Mouse (Mus musculus): ENCODE measurements at regions not wholly inside any gene's neighbourhood (a gene's known extent, or its start where the extent isn't known, plus 50 kb on each side); places are given as distances from the start of the nearest gene placed in this dataset.
"Not testable (repeated sequence)": the region's sequence is repeated elsewhere in the genome, so short reads cannot be mapped to it uniquely, and the experiment has no call there.

DNA sequence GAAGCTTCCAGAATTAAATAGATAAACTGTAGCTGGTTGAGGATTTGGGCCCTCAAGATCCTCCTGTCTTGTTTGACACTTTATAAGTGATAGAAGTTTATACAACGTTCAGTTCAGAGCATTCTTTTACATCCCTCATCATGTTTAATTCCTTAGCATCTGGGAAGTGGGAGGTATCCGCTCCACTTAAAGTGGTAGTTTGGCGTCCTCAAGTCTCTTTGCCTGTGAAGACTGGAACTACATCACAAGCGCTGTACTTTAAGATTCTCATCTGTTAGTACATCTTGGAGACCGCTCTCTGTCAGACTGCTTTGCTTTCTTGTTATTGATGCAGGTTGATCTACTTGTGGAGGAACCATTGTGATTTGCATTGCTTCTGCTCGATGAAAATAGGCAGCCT lies 459.1 kb upstream of the Sall1 start:
- in situ Hi-C loops (cut with MboI; ENCODE audit: low pct_unique_long_range_greater_than_20kb), result no loop called here
- peaks cover 42% of the 10 kb centered on the region for H3K27me3 ChIP-seq
- no peak for TF ChIP-seq CTCF (IDR thresholded peaks at IDR 0.05)
- ATAC-seq (no peak), DNase-seq (ENCODE audit: low read depth, low spot score) (no peak)
- ChIA-PET CTCF (no interaction called here), POLR2A (no interaction called here)

DNA sequence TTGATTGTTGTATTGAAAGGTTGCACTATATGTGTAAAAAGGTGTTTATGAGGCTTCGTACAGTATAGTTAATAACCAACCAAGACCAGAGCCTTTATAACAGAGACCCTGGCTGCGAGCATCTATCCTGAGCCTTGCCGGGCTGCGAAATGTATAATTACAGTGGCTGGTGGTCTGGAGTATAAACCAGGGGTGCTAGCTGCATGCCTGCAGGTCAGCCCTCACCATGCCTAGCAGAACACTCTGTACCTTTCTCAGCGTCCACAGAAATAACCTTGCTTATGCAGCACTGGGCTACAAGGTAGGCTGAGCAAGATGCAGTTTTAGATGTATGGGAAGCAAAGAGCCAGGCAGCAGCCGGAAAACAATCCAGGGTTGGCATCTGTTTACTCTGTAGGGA lies 457.8 kb upstream of the Sall1 start:
- TF ChIP-seq CTCF (IDR thresholded peaks at IDR 0.05), result no peak
- ATAC-seq, result no peak
- peaks cover 32% of the 10 kb centered on the region for H3K27me3 ChIP-seq
- ChIA-PET CTCF (no interaction called here), POLR2A (no interaction called here)
- in situ Hi-C loops (cut with MboI; ENCODE audit: low pct_unique_long_range_greater_than_20kb), result no loop called here
- DNase-seq (ENCODE audit: low read depth, low spot score), result no peak

DNA sequence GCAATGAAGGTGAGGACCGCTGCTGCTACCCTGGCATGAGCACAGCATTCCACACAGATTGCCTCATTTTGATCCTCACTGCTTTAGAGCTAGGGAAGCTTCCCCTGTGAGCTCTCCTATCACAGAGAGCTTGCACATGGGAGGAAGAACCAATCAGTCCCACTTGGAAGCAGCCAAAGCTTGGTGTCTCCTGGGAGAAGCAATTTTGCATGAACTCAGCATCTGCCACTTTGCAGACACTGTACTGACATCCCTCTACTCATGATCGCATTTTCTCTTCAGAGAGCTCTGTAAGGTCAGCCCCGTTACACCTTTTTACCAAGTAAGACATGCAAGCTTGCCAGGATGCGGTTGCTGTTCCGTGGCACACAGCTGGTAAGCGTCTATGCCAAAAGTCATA lies 455.9 kb upstream of the Sall1 start:
- in situ Hi-C loops (cut with MboI; ENCODE audit: low pct_unique_long_range_greater_than_20kb), result no loop called here
- no peak for TF ChIP-seq CTCF (IDR thresholded peaks at IDR 0.05)
- peaks cover 17% of the 10 kb centered on the region for H3K27me3 ChIP-seq
- ChIA-PET POLR2A (no interaction called here), CTCF (no interaction called here)
- no peak for DNase-seq (ENCODE audit: low read depth, low spot score)
- no peak for ATAC-seq

DNA sequence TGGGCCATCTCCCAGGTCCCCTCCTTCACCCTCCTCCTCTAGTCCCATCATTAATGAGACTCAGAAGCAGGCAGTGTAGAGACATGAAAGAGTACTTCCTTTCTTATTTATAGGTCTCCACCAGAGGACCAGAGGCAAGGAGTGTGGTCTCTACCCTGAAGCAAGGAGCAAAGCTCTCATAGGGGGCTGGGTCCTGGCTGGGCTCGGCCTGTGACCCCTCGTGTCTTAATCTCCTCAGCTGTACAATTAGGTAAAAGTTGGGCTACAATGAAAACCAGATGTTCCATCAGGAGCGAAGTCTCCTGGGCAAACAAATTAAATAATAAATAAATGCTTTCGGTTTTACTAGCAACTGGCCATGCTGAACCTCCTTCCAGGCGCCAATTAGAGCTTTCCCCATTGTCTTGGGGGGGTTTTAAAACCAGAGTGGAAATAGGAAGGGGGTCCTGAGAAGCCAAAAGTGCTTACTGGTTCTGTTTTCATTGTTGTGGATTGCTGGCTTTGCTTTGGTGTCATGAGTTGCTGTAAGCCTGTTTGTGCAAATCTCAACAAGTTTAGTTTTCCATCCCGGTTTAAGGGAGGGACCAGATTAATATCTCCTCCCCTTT lies 454.2 kb upstream of the Sall1 start:
- ATAC-seq (no peak), DNase-seq (ENCODE audit: low read depth, low spot score) (no peak)
- peaks cover 17% of the 10 kb centered on the region for H3K27me3 ChIP-seq
- TF ChIP-seq CTCF (IDR thresholded peaks at IDR 0.05), result no peak
- CTCF ChIA-PET, result no interaction called here
- POLR2A ChIA-PET, result no interaction called here
- in situ Hi-C loops (cut with MboI; ENCODE audit: low pct_unique_long_range_greater_than_20kb), result no loop called here

DNA sequence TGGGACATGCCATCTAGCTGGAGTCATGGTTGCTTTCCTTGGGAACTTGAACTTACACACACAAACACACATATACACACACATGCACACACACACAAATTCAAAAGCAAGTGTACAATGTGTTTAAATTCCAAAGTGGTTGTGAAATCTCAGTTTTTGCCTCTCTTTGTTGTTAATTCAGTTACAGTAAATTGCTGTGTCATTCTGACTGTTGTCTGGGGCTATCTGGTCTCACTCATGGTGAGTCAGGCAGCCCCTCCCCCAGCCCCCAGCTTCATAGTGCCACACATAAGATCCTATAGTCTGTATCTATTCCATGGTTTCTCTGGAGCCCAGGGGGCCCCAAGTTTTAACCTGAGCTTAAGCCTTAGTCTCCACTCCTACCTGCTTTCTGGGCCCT lies 448.4 kb upstream of the Sall1 start:
- TF ChIP-seq CTCF (IDR thresholded peaks at IDR 0.05), result no peak
- DNase-seq (ENCODE audit: low read depth, low spot score) (no peak), ATAC-seq (no peak)
- in situ Hi-C loops (cut with MboI; ENCODE audit: low pct_unique_long_range_greater_than_20kb), result no loop called here
- CTCF ChIA-PET, result no interaction called here
- no peaks in the 10 kb centered on the region for H3K27me3 ChIP-seq
- POLR2A ChIA-PET, result no interaction called here

DNA sequence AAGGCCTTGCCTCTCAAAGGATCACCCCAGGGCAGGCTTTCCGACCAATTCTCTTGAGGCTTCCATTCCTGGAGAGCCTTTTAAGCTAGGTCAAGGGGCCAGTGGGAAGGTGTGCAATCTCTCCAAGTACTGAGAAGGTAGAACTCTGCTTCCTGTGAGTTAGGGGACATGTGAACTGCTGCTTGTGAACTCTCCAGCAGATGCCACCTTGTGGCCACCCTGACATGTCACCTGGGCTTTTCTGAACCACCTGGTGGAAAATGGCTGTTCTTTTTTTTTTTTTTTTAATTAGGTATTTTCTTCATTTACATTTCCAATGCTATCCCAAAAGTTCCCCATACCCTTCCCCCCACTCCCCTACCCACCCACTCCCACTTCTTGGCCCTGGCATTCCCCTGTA lies 438.5 kb upstream of the Sall1 start:
- POLR2A ChIA-PET; ATAC-seq; in situ Hi-C loops (cut with MboI; ENCODE audit: low pct_unique_long_range_greater_than_20kb); DNase-seq (ENCODE audit: low read depth, low spot score); CTCF ChIA-PET; H3K27me3 ChIP-seq: not testable (repeated sequence)
- TF ChIP-seq CTCF (IDR thresholded peaks at IDR 0.05), result peak; percentile 62

DNA sequence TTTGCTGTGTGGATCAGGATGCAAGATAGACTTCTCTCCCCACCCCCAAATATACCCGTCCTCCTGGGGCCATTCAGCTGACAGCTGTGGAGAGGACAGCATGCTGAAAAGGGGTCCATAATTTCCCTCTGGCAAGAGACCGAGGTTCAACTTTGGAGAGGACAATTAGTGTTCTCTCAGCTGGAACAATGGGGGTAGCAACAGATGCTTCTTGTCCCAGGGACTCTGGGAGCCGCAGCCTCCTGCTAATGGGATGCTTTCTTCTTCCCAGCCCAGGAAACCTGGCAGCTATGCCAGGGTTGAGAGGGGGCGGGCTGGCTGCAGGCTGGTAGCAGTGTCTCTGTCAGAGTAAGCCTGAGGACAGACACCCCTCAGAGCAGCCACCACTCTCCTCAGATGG lies 433.0 kb upstream of the Sall1 start:
- ChIA-PET POLR2A (no interaction called here), CTCF (interaction anchor here (0.8 kb wide), 1 partner anchor 8 kb away, joined by 3 read pairs; no protein-coding TSS in a partner anchor)
- DNase-seq (ENCODE audit: low read depth, low spot score) (no peak), ATAC-seq (no peak)
- in situ Hi-C loops (cut with MboI; ENCODE audit: low pct_unique_long_range_greater_than_20kb), result no loop called here
- no peak for TF ChIP-seq CTCF (IDR thresholded peaks at IDR 0.05)
- peaks cover 6% of the 10 kb centered on the region for H3K27me3 ChIP-seq

DNA sequence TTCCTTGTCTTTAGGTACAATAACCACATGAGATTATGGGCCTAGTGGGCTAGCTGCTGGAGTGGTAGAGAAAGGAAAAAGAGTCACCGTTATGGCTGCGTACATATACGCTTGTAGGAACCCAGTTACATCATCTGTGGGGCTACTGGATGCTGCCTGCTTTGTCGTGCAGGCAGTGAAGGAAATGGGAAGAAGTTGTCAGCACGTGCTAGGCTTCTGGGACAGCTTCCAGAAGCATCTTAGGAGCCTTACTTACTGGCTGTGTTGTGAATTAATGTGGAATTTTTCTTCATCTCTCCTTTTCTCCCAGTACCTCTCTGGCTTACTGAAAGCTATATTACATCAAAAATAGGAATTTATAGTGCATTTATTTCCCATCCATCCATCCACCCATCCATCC lies 427.2 kb upstream of the Sall1 start:
- in situ Hi-C loops (cut with MboI; ENCODE audit: low pct_unique_long_range_greater_than_20kb), result no loop called here
- no peak for DNase-seq (ENCODE audit: low read depth, low spot score)
- ATAC-seq, result no peak
- ChIA-PET POLR2A (no interaction called here), CTCF (no interaction called here)
- no peak for TF ChIP-seq CTCF (IDR thresholded peaks at IDR 0.05)
- peaks cover 6% of the 10 kb centered on the region for H3K27me3 ChIP-seq

DNA sequence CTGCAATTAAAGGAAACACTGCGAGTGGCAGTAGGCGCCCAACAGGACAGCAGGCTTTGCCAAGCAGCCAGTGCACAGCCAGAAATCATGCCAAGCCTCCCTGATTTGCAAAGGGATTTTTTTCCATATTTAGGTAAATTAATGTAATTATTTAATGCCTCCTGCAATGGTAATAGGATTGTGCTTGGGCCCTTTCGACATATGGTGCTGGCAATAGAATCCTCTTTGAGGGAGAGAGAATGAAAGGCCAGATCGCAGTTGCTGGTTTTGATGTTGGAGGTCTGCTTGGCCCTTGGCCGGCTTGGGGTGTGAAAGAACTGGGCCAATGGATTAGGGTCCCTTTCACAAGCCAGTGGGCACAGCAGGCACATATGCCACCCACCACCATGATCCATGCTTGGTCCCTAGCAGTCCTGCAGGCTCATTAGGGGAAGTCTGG lies 424.8 kb upstream of the Sall1 start:
- H3K27me3 ChIP-seq, result peaks cover 14% of the 10 kb centered on the region
- CTCF ChIA-PET, result no interaction called here
- in situ Hi-C loops (cut with MboI; ENCODE audit: low pct_unique_long_range_greater_than_20kb), result no loop called here

DNA sequence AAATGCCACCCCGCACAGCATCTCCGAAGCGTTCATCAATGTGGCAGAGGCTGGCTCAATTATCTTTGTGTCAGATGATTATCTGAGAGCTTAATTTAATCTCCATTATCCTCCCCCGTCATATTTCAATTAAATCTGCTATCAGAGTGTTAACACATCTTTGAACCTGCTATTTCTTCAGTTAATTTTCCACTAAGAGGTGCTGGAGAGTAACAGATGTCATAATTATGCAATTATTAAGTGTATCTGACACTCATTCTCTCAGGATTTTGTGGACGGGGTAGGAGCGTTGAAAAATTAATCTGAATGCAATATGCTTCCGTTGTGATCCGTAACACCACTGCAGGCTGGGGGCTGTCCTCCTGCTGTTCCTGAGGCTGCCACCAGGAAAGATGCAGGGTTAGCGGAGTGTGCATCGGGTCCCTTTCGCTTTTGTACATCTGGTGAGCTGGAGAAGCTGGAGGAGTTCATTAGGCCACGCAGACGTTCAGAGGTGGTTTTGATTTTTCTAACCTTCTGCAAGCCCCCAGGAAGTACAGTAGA lies 421.3 kb upstream of the Sall1 start:
- ATAC-seq (no peak), DNase-seq (ENCODE audit: low read depth, low spot score) (no peak)
- no peak for TF ChIP-seq CTCF (IDR thresholded peaks at IDR 0.05)
- ChIA-PET CTCF (no interaction called here), POLR2A (no interaction called here)
- in situ Hi-C loops (cut with MboI; ENCODE audit: low pct_unique_long_range_greater_than_20kb), result no loop called here
- peaks cover 26% of the 10 kb centered on the region for H3K27me3 ChIP-seq

More for the DNA sequence above, 424.8 kb upstream of the Sall1 start:
- POLR2A ChIA-PET, result no interaction called here
- no peak for TF ChIP-seq CTCF (IDR thresholded peaks at IDR 0.05)
- ATAC-seq (no peak), DNase-seq (ENCODE audit: low read depth, low spot score) (no peak)

DNA sequence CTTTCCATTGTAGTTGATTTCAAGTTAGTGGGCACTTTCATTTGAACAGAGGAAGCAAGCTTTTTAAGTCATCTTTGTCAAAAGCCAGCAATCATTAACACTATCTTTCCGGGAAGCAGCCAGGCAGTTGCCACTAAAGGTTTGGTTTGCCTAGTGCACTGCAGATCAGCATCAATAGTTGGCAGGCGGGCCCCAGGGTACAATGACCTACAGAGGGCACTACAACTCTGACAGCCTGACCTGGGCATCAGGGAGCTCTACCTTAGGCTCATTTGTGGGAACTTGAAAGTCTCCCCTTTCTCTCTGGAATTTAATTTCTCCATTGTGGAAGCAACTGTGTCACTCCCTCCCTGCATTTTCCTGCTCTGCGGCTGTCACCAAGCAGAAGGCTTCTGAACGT lies 412.6 kb upstream of the Sall1 start:
- POLR2A ChIA-PET, result no interaction called here
- TF ChIP-seq CTCF (IDR thresholded peaks at IDR 0.05), result no peak
- ATAC-seq (no peak), DNase-seq (ENCODE audit: low read depth, low spot score) (no peak)
- CTCF ChIA-PET, result interaction anchor here (1.4 kb wide), 1 partner anchor 18 kb away, joined by 3 read pairs; no protein-coding TSS in a partner anchor
- peaks cover 15% of the 10 kb centered on the region for H3K27me3 ChIP-seq
- in situ Hi-C loops (cut with MboI; ENCODE audit: low pct_unique_long_range_greater_than_20kb), result no loop called here

DNA sequence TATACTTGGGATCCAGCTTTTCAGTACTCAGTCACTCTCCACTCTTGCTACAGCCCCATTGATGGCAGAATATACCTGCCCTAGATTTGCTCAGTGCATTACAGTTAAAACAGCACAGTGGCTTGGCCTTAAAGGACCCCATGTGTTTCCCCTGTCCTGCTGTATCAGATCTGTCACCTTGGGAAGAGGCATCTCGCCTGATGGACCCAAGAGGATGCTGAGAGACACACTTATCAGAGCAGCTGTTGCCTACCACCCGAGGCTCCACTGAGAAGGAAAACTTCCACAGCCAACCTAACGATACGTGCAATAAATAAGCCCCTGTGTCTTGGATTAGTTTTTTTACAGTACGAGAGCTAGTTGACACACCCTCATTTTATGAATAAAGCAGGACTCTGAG lies 411.8 kb upstream of the Sall1 start:
- CTCF ChIA-PET, result no interaction called here
- TF ChIP-seq CTCF (IDR thresholded peaks at IDR 0.05), result no peak

More for the DNA sequence above, 411.8 kb upstream of the Sall1 start:
- POLR2A ChIA-PET, result interaction anchor here (0.6 kb wide), 2 partner anchors 82 to 122 kb away, joined by 3 read pairs; no protein-coding TSS in a partner anchor
- ATAC-seq (no peak), DNase-seq (ENCODE audit: low read depth, low spot score) (no peak)
- in situ Hi-C loops (cut with MboI; ENCODE audit: low pct_unique_long_range_greater_than_20kb), result no loop called here
- peaks cover 11% of the 10 kb centered on the region for H3K27me3 ChIP-seq

Measured in Patski (cell line).